Mouse (Mus musculus): ENCODE measurements around the gene Ciita. TPM values are rescaled to one million over a fixed set of nuclear protein-coding genes. Genes with fewer than 3 reads are reported as not detected.

The Ciita gene
- polyA plus RNA-seq, 1 experiment from 2014 or later = 0.49 TPM

GRCm38 (mm10) chr16:10520908-10521614 lies 41.2 kb downstream of the Ciita start:
- Histone ChIP-seq H3K4me1 (replicated peaks; ENCODE audit: control insufficient read depth, insufficient read depth, low read length) (no peaks in the 10 kb centered on the region), H3K9ac (replicated peaks; ENCODE audit: low read depth, low read length) (no peak overlapping the region), H3K27me3 (replicated peaks; ENCODE audit: control insufficient read depth, insufficient read depth, low read length) (no peaks in the 10 kb centered on the region), H3K4me2 (ENCODE audit: low read length) (no peak overlapping the region), H3K4me3 (replicated peaks; ENCODE audit: low read length) (no peak overlapping the region), H3K36me3 (ENCODE audit: control insufficient read depth, insufficient read depth) (no peaks in the 10 kb centered on the region), H3K9me3 (ENCODE audit: control insufficient read depth, low read length) (no peaks in the 10 kb centered on the region), H3K27ac (ENCODE audit: low read length) (no peak overlapping the region)
- WGBS = 25% methylated on average over 2 of the region's 2 CpGs
- ATAC-seq = peak; percentile 76

- 0 out of 2 replicates have a peak, but pooled peaks cover 6% of the 10 kb centered on the region for H3K4me1 ChIP-seq (replicated peaks; ENCODE audit: control insufficient read depth, insufficient read depth, low read length)
- no peak overlapping the region for H3K27ac ChIP-seq (ENCODE audit: low read length)
- ATAC-seq = no peak
- H3K36me3 ChIP-seq (ENCODE audit: control insufficient read depth, insufficient read depth) = no peaks in the 10 kb centered on the region
- no peak overlapping the region for H3K4me3 ChIP-seq (replicated peaks; ENCODE audit: low read length)
- 96% methylated on average over 1 of the region's 1 CpGs for WGBS
- no peaks in the 10 kb centered on the region for H3K9me3 ChIP-seq (ENCODE audit: control insufficient read depth, low read length)
- H3K4me2 ChIP-seq (ENCODE audit: low read length) = no peak overlapping the region
- no peak overlapping the region for H3K9ac ChIP-seq (replicated peaks; ENCODE audit: low read depth, low read length)
- H3K27me3 ChIP-seq (replicated peaks; ENCODE audit: control insufficient read depth, insufficient read depth, low read length) = no peaks in the 10 kb centered on the region
These were observed 43.0 kb downstream of the Ciita start for GRCm38 (mm10) chr16:10522811-10523210.

- no peak overlapping the region for H3K27ac ChIP-seq (ENCODE audit: low read length)
- no peaks in the 10 kb centered on the region for H3K27me3 ChIP-seq (replicated peaks; ENCODE audit: control insufficient read depth, insufficient read depth, low read length)
- no peaks in the 10 kb centered on the region for H3K36me3 ChIP-seq (ENCODE audit: control insufficient read depth, insufficient read depth)
- 93% methylated on average over 8 of the region's 8 CpGs for WGBS
- H3K4me3 ChIP-seq (replicated peaks; ENCODE audit: low read length) = no peak overlapping the region
- 0 out of 2 replicates have a peak, but pooled peaks cover 6% of the 10 kb centered on the region for H3K4me1 ChIP-seq (replicated peaks; ENCODE audit: control insufficient read depth, insufficient read depth, low read length)
- no peak overlapping the region for H3K9ac ChIP-seq (replicated peaks; ENCODE audit: low read depth, low read length)
- H3K4me2 ChIP-seq (ENCODE audit: low read length) = no peak overlapping the region
- no peak for ATAC-seq
- H3K9me3 ChIP-seq (ENCODE audit: control insufficient read depth, low read length) = no peaks in the 10 kb centered on the region
These were observed 43.8 kb downstream of the Ciita start for GRCm38 (mm10) chr16:10523650-10524049.

- H3K9me3 ChIP-seq (ENCODE audit: control insufficient read depth, low read length) = no peaks in the 10 kb centered on the region
- H3K4me3 ChIP-seq (replicated peaks; ENCODE audit: low read length) = no peak overlapping the region
- H3K27ac ChIP-seq (ENCODE audit: low read length) = no peak overlapping the region
- 80% methylated on average over 4 of the region's 4 CpGs for WGBS
- no peaks in the 10 kb centered on the region for H3K27me3 ChIP-seq (replicated peaks; ENCODE audit: control insufficient read depth, insufficient read depth, low read length)
- ATAC-seq = no peak
- no peak overlapping the region for H3K4me2 ChIP-seq (ENCODE audit: low read length)
- H3K9ac ChIP-seq (replicated peaks; ENCODE audit: low read depth, low read length) = no peak overlapping the region
- no peaks in the 10 kb centered on the region for H3K36me3 ChIP-seq (ENCODE audit: control insufficient read depth, insufficient read depth)
- 0 out of 2 replicates have a peak, but pooled peaks cover 6% of the 10 kb centered on the region for H3K4me1 ChIP-seq (replicated peaks; ENCODE audit: control insufficient read depth, insufficient read depth, low read length)
These were observed 45.2 kb downstream of the Ciita start for GRCm38 (mm10) chr16:10524866-10525609.

DNA sequence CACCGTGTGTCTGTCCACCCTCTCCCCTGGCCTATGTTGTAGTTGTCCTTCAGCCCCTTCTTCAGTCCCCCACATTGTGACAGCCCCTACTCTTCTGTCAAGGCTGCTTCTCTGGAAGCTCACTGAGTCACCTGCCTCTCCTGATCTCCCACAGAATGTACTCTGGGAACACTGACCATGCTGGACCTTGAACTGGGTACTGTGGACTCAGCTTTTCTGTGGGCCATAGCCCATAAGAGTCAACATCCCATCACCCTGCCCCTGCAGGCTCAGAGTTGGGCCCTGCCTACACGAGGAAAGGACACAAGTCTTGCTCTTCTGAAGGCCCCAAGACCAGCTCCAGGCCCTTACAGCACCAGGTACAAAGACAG lies 45.7 kb downstream of the Ciita start:
- Histone ChIP-seq H3K36me3 (ENCODE audit: control insufficient read depth, insufficient read depth) (no peaks in the 10 kb centered on the region), H3K4me2 (ENCODE audit: low read length) (no peak overlapping the region), H3K4me1 (replicated peaks; ENCODE audit: control insufficient read depth, insufficient read depth, low read length) (0 out of 2 replicates have a peak, but pooled peaks cover 6% of the 10 kb centered on the region), H3K9me3 (ENCODE audit: control insufficient read depth, low read length) (no peaks in the 10 kb centered on the region), H3K9ac (replicated peaks; ENCODE audit: low read depth, low read length) (no peak overlapping the region), H3K27ac (ENCODE audit: low read length) (no peak overlapping the region), H3K27me3 (replicated peaks; ENCODE audit: control insufficient read depth, insufficient read depth, low read length) (no peaks in the 10 kb centered on the region), H3K4me3 (replicated peaks; ENCODE audit: low read length) (no peak overlapping the region)
- WGBS = 67% methylated on average over 2 of the region's 2 CpGs
- no peak for ATAC-seq

DNA sequence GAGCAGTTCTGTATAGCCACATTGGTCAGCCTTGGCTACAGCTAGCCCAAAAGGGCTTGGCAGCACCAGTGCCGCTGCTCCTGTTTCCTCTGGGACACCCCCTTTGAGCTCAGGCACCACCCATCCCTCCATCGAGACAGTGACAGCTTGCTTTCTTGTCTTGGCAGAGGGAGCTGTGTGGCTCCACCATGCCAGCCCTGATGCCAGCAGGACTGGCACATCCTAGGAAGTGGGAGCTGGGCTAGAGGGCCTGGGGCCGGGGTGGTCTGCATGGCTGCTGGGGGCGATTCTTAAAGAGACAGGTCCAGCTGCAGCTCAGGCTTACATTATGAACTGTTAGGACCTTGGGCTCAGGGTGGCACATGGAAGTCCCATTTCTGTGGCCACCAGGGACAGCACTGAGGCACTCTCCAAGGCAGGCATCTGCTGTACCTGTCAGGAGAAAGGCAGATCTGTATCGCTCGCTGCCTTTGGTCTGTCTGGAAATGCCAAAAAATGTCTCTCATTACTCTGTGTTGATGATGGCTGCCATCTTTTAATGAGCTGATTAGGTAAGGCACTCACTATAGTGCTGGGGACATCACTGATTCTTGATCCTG lies 47.3 kb downstream of the Ciita start:
- Histone ChIP-seq H3K27ac (ENCODE audit: low read length) (no peak overlapping the region), H3K4me3 (replicated peaks; ENCODE audit: low read length) (no peak overlapping the region), H3K27me3 (replicated peaks; ENCODE audit: control insufficient read depth, insufficient read depth, low read length) (no peaks in the 10 kb centered on the region), H3K4me1 (replicated peaks; ENCODE audit: control insufficient read depth, insufficient read depth, low read length) (0 out of 2 replicates have a peak, but pooled peaks cover 6% of the 10 kb centered on the region), H3K36me3 (ENCODE audit: control insufficient read depth, insufficient read depth) (no peaks in the 10 kb centered on the region), H3K4me2 (ENCODE audit: low read length) (no peak overlapping the region), H3K9me3 (ENCODE audit: control insufficient read depth, low read length) (no peaks in the 10 kb centered on the region), H3K9ac (replicated peaks; ENCODE audit: low read depth, low read length) (no peak overlapping the region)
- WGBS = 65% methylated on average over 6 of the region's 6 CpGs
- peak; percentile 83 for ATAC-seq

- 88% methylated on average over 3 of the region's 3 CpGs for WGBS
- Histone ChIP-seq H3K27ac (ENCODE audit: low read length) (no peak overlapping the region), H3K9me3 (ENCODE audit: control insufficient read depth, low read length) (no peaks in the 10 kb centered on the region), H3K27me3 (replicated peaks; ENCODE audit: control insufficient read depth, insufficient read depth, low read length) (no peaks in the 10 kb centered on the region), H3K9ac (replicated peaks; ENCODE audit: low read depth, low read length) (no peak overlapping the region), H3K4me1 (replicated peaks; ENCODE audit: control insufficient read depth, insufficient read depth, low read length) (0 out of 2 replicates have a peak, but pooled peaks cover 6% of the 10 kb centered on the region), H3K36me3 (ENCODE audit: control insufficient read depth, insufficient read depth) (no peaks in the 10 kb centered on the region), H3K4me2 (ENCODE audit: low read length) (no peak overlapping the region), H3K4me3 (replicated peaks; ENCODE audit: low read length) (no peak overlapping the region)
- no peak for ATAC-seq
These were observed 48.5 kb downstream of the Ciita start for GRCm38 (mm10) chr16:10528382-10528781.

- 0 out of 2 replicates have a peak, but pooled peaks cover 9% of the 10 kb centered on the region for H3K4me1 ChIP-seq (replicated peaks; ENCODE audit: control insufficient read depth, insufficient read depth, low read length)
- ATAC-seq = no peak
- H3K4me3 ChIP-seq (replicated peaks; ENCODE audit: low read length) = no peak overlapping the region
- H3K9ac ChIP-seq (replicated peaks; ENCODE audit: low read depth, low read length) = no peak overlapping the region
- no peak overlapping the region for H3K4me2 ChIP-seq (ENCODE audit: low read length)
- WGBS = 95% methylated on average over 4 of the region's 4 CpGs
- H3K36me3 ChIP-seq (ENCODE audit: control insufficient read depth, insufficient read depth) = no peaks in the 10 kb centered on the region
- H3K9me3 ChIP-seq (ENCODE audit: control insufficient read depth, low read length) = no peaks in the 10 kb centered on the region
- no peak overlapping the region for H3K27ac ChIP-seq (ENCODE audit: low read length)
- no peaks in the 10 kb centered on the region for H3K27me3 ChIP-seq (replicated peaks; ENCODE audit: control insufficient read depth, insufficient read depth, low read length)
These were observed 50.3 kb downstream of the Ciita start for GRCm38 (mm10) chr16:10530179-10530578.

DNA sequence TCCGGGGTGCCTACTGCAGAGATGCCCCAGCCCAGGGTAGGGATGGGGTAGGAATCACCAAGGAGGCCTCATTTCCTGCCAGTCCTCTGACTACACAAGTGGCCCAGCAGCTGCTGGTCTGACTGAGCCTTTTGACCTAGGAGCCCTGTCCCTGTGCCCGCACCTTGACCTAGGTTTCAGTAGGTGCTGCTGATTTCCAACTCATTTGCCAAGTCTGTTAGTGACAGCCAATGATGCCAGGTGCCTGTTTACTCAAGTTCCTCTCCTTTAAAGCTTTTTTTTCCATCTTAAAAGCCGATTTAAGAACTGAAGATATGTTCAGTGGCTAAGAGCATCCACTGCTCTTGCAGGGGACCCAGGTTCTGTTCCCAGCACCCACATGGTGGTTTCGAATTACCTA lies 53.9 kb downstream of the Ciita start:
- no peak overlapping the region for H3K9ac ChIP-seq (replicated peaks; ENCODE audit: low read depth, low read length)
- H3K4me1 ChIP-seq (replicated peaks; ENCODE audit: control insufficient read depth, insufficient read depth, low read length) = 0 out of 2 replicates have a peak, but pooled peaks cover 6% of the 10 kb centered on the region
- no peaks in the 10 kb centered on the region for H3K27me3 ChIP-seq (replicated peaks; ENCODE audit: control insufficient read depth, insufficient read depth, low read length)
- WGBS = 95% methylated on average over 4 of the region's 4 CpGs
- no peaks in the 10 kb centered on the region for H3K9me3 ChIP-seq (ENCODE audit: control insufficient read depth, low read length)
- H3K36me3 ChIP-seq (ENCODE audit: control insufficient read depth, insufficient read depth) = no peaks in the 10 kb centered on the region
- H3K4me3 ChIP-seq (replicated peaks; ENCODE audit: low read length) = no peak overlapping the region
- ATAC-seq = no peak
- H3K4me2 ChIP-seq (ENCODE audit: low read length) = no peak overlapping the region
- no peak overlapping the region for H3K27ac ChIP-seq (ENCODE audit: low read length)
